Mouse (Mus musculus) urinary bladder, postnatal 4 days (tissue): ENCODE results near the gene Hist1h2bc.

Experiments
- DNase-seq, 2 experiments: peaks; one replicate each; pipeline ENCODE4 v3.0.0; 2021 to 2022; ENCODE audit warnings: low spot score in 2 of 2

The Hist1h2bc gene

GRCm38 (mm10) chr13:23737091-23737490 lies 53.1 kb downstream of the Hist1h2bc start:
- no peak for DNase-seq

DNA sequence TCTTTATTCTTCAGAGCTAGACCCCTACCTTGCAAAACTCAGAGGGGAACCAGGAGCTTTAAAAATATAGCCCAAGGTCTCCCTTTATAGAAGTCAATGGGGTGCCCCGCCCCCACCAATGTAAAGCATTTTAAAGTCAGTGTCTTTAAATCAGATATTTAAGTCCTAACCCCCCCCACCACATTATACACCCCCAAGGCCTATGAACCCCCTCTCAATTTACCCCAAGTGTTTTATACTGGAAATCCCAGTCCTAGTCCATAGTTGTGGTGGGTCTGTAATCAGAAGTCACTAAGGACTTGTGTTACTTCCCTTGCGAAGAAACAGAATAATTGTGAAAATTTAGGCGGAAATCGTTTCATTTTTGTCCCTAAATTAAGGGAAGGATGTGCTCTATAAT lies 54.0 kb downstream of the Hist1h2bc start:
- DNase-seq, result no peak

GRCm38 (mm10) chr13:23738677-23739068 lies 54.7 kb downstream of the Hist1h2bc start, which contains the start of gene Hist1h1c:
Hist1h1c (plus strand) TSS chr13:23738808.
- DNase-seq, result peak; percentile 86 to 92

DNA sequence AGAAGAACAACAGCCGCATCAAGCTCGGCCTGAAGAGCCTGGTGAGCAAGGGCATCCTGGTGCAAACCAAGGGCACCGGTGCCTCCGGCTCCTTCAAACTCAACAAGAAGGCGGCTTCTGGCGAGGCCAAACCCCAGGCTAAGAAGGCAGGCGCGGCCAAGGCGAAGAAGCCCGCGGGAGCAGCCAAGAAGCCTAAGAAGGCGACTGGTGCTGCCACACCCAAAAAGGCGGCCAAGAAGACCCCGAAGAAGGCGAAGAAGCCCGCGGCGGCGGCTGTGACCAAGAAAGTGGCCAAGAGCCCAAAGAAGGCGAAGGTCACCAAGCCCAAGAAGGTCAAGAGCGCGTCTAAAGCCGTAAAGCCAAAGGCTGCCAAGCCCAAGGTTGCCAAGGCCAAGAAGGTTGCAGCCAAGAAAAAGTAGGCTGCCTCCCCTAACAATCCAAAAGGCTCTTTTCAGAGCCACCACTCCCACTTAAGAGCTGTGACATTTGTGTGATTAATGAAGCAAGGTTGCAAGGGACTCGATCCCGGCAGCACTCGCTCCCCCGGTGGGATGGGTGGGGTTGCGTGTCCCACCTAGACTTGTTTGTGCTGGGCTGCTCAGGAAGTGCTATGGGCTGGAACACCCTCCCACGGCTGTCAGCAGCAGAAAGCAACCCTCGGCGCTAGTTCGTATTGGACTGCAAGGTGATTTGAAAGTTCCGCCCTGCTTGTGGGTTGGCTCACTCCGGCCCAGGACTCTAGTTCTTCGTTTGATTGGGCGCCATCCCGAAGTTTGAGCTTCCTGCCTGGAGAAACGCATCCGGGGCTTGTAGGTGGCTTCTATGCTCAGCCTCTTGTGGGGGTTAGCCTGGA lies 55.3 kb downstream of the Hist1h2bc start:
- peak; percentile 88 to 91 for DNase-seq

- DNase-seq, result no peak
These were observed 55.9 kb downstream of the Hist1h2bc start for GRCm38 (mm10) chr13:23739922-23740252.

DNA sequence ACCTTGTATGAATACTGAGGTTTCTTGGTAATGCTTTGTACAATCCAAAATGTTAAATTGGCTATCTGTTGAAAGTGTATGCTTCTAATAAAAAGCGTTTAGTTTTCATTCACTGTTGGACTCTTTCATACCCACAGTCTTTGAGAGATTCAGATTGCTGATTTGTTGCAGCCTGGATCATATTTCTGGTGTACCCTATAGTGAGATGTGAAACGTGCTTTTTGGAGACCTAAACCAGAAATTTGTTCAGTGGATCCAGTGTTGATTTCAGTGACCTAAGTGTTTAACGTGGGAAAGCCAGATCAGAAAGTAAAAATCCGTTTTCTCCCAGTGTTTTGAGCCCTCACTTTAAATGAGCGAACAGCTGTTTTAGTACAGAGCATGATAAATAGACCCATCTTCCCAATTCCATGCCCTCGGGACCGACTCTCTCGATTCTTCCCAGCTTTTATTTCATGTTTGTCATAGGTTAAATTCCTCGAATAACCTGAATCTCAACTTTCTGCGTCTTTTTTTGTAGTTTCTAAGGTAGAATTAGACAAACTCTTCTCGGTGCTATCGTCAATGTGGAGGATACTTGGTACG lies 56.3 kb downstream of the Hist1h2bc start:
- no peak for DNase-seq

DNA sequence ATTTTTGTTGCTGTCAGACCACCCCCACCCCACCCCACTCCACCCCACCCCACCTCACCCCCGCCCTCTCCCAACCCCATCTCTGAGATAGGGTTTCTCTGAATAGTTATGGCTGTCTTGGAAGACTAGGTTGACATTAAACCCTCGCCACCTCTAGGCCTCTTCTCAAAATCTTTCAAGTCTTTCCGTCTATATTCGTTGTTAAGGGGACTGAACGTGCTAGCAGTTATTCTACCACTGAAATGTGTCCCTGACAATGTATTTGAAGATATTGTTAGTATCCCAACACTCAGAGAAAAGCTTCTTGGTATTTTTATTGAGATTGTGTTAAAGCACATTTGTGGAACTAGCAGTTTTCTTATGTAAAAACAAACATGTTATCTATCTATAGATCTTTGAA lies 56.9 kb downstream of the Hist1h2bc start:
- DNase-seq, result no peak

GRCm38 (mm10) chr13:23742007-23742406 lies 58.0 kb downstream of the Hist1h2bc start:
- DNase-seq, result no peak
